Mouse (Mus musculus): ENCODE results near the gene Ubtfl1. TPM values are rescaled to one million over a fixed set of nuclear protein-coding genes. Genes with fewer than 3 reads are reported as not detected.
"Not testable (repeated sequence)": the region's sequence is repeated elsewhere in the genome, so short reads cannot be mapped to it uniquely, and the experiment has no call there.

Ubtfl1 gene
- polyA plus RNA-seq (2012; rRNA removed), result not detected in 2 replicates

- DNase-seq (ENCODE audit: extremely low spot score in 1 of 2, low spot score in 1 of 2), result no peak
Observed at GRCm38 (mm10) chr9:18404118-18404517, at the start of gene Ubtfl1. TSS of gene Ubtfl1 (plus strand) at chr9:18404418.

GRCm38 (mm10) chr9:18373026-18373425 is 31.2 kb upstream of the Ubtfl1 start:
- not testable (repeated sequence) for DNase-seq (ENCODE audit: extremely low spot score in 1 of 2, low spot score in 1 of 2)

- no peak for DNase-seq (ENCODE audit: extremely low spot score in 1 of 2, low spot score in 1 of 2)
Observed at GRCm38 (mm10) chr9:18385782-18386181, 18.4 kb upstream of the Ubtfl1 start.

- DNase-seq (ENCODE audit: extremely low spot score in 1 of 2, low spot score in 1 of 2), result no peak
Observed at GRCm38 (mm10) chr9:18399629-18400028, 4.6 kb upstream of the Ubtfl1 start.

GRCm38 (mm10) chr9:18402895-18403294 is 1.3 kb upstream of the Ubtfl1 start, which contains the start of gene Naalad2:
TSS of gene Naalad2 (minus strand) at chr9:18402995.
- DNase-seq (ENCODE audit: extremely low spot score in 1 of 2, low spot score in 1 of 2), result not testable (repeated sequence)

GRCm38 (mm10) chr9:18412371-18412770 is 8.2 kb downstream of the Ubtfl1 start:
- DNase-seq (ENCODE audit: extremely low spot score in 1 of 2, low spot score in 1 of 2), result not testable (repeated sequence)

- no peak for DNase-seq (ENCODE audit: extremely low spot score in 1 of 2, low spot score in 1 of 2)
Observed at GRCm38 (mm10) chr9:18430354-18430753, 26.1 kb downstream of the Ubtfl1 start, which contains the start of gene Mbd3l2. TSS of gene Mbd3l2 (plus strand) at chr9:18430654.

- peak in 1 of 2 experiments; percentile 0 for DNase-seq (ENCODE audit: extremely low spot score in 1 of 2, low spot score in 1 of 2)
Observed at GRCm38 (mm10) chr9:18431687-18432086, 27.5 kb downstream of the Ubtfl1 start.

GRCm38 (mm10) chr9:18456520-18456919 is 52.3 kb downstream of the Ubtfl1 start:
- DNase-seq (ENCODE audit: extremely low spot score in 1 of 2, low spot score in 1 of 2), result no peak

Other genes starting within 250 kb of the Ubtfl1 start
- 38.2 and 46.0 TPM in 2 replicates for gene Chordc1, start 112.3 kb upstream of the Ubtfl1 start, polyA plus RNA-seq (2012; rRNA removed)
- gene Naalad2, start 1.4 kb upstream of the Ubtfl1 start, polyA plus RNA-seq (2012; rRNA removed), result 0.88 TPM in 2 replicates
- not detected in 2 replicates for gene Mbd3l2, start 26.2 kb downstream of the Ubtfl1 start, polyA plus RNA-seq (2012; rRNA removed)
- gene Zfp558, start 73.8 kb downstream of the Ubtfl1 start, polyA plus RNA-seq (2012; rRNA removed), result 1.8 and 2.6 TPM in 2 replicates
- gene Mbd3l1, start 73.9 kb downstream of the Ubtfl1 start, polyA plus RNA-seq (2012; rRNA removed), result not detected in 2 replicates